Mouse (Mus musculus) thymus, adult 18-20 months (tissue): ENCODE data around the gene Kcnk7.

Experiments used
- DNase-seq, 2 experiments: peaks; one replicate each; pipeline ENCODE4 v3.0.0; 2022; ENCODE audit warnings: mixed read lengths in 2 of 2

Kcnk7 gene

GRCm38 (mm10) chr19:5690343-5690735, 13.8 kb upstream of the Kcnk7 start:
- peak in 1 of 2 experiments; percentile 46 for DNase-seq

GRCm38 (mm10) chr19:5691601-5692000, 12.6 kb upstream of the Kcnk7 start:
- DNase-seq = no peak

- DNase-seq = no peak
These were observed 11.9 kb upstream of the Kcnk7 start for GRCm38 (mm10) chr19:5692086-5692912.

- no peak for DNase-seq
These were observed 11.2 kb upstream of the Kcnk7 start for GRCm38 (mm10) chr19:5692913-5693396.

GRCm38 (mm10) chr19:5693801-5694200, 10.4 kb upstream of the Kcnk7 start:
- DNase-seq = no peak

GRCm38 (mm10) chr19:5695849-5696462, 8.2 kb upstream of the Kcnk7 start:
- no peak for DNase-seq

- DNase-seq = no peak
These were observed 819 bp downstream of the Kcnk7 start for GRCm38 (mm10) chr19:5704801-5705571.

GRCm38 (mm10) chr19:5710068-5710467, 5.9 kb downstream of the Kcnk7 start:
- no peak for DNase-seq

- no peak for DNase-seq
These were observed 6.4 kb downstream of the Kcnk7 start for GRCm38 (mm10) chr19:5710581-5710980.

GRCm38 (mm10) chr19:5711218-5711617, 7.1 kb downstream of the Kcnk7 start:
- peak in 1 of 2 experiments; percentile 25 for DNase-seq

- peak in 1 of 2 experiments; percentile 6 for DNase-seq
These were observed 7.8 kb downstream of the Kcnk7 start for GRCm38 (mm10) chr19:5711907-5712460.

GRCm38 (mm10) chr19:5713255-5713654, 9.1 kb downstream of the Kcnk7 start:
- DNase-seq = no peak

- DNase-seq = no peak
These were observed 9.6 kb downstream of the Kcnk7 start for GRCm38 (mm10) chr19:5713730-5714129.

GRCm38 (mm10) chr19:5715793-5716688, 11.9 kb downstream of the Kcnk7 start:
- DNase-seq = peak in 1 of 2 experiments; percentile 9

GRCm38 (mm10) chr19:5716955-5717354, 12.8 kb downstream of the Kcnk7 start:
- DNase-seq = no peak

- DNase-seq = no peak
These were observed 17.1 kb downstream of the Kcnk7 start for GRCm38 (mm10) chr19:5721233-5721632.

GRCm38 (mm10) chr19:5722848-5723425, 18.8 kb downstream of the Kcnk7 start:
- DNase-seq = no peak

GRCm38 (mm10) chr19:5723934-5724548, 19.9 kb downstream of the Kcnk7 start:
- no peak for DNase-seq

GRCm38 (mm10) chr19:5724549-5724941, 20.4 kb downstream of the Kcnk7 start:
- DNase-seq = peak in 1 of 2 experiments; percentile 40

GRCm38 (mm10) chr19:5725029-5725707, 21.0 kb downstream of the Kcnk7 start:
- DNase-seq = no peak
